Mouse (Mus musculus): ENCODE measurements around the gene Zbed5.
"Not testable (repeated sequence)": the region's sequence is repeated elsewhere in the genome, so short reads cannot be mapped to it uniquely, and the experiment has no call there.

The Zbed5 gene

DNA sequence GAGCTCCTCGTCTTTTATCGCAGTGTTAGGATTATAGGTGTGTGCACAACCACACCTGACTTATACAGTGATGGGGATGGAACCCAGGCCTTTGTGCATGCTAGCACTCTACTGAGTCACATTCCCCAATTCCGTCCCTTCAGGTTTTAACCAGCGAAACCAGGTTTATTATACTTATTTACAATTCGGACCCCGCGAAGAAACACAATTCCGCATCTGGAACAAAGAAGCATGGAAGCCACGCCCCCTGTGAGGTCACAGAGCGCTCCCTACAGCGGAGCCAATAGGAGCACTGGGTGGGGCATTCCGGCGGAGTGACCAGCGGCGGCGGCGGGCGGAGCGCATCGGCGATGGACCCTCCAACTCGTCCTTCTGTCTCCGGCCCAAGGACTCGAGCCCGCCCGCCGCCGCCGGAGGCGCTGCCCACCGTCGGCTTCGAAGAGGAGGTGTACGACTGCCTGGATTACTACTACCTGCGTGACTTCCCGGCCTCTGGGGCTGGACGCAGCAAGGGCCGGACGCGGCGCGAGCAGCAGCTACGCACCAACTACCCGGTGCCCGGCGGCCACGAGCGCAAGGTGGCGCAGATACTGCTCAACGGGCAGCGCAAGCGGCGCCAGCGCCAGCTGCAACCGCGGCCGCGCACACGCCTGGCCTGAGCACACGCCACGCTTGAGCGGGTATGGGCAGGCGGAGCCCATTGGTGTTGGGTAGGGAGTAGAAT, 12.9 kb downstream of the Zbed5 start, which contains the start of gene Nupr1l:
TSS of gene Nupr1l (plus strand) at position 299 of the 724 bp plus-strand sequence.
- peak; percentile 65 for DNase-seq (ENCODE audit: low read depth)

- no peak for DNase-seq (ENCODE audit: low read depth)
These were observed 13.6 kb downstream of the Zbed5 start for GRCm38 (mm10) chr5:129909147-129909546.

- no peak for DNase-seq (ENCODE audit: low read depth)
These were observed 14.1 kb downstream of the Zbed5 start for GRCm38 (mm10) chr5:129909591-129909990.

DNA sequence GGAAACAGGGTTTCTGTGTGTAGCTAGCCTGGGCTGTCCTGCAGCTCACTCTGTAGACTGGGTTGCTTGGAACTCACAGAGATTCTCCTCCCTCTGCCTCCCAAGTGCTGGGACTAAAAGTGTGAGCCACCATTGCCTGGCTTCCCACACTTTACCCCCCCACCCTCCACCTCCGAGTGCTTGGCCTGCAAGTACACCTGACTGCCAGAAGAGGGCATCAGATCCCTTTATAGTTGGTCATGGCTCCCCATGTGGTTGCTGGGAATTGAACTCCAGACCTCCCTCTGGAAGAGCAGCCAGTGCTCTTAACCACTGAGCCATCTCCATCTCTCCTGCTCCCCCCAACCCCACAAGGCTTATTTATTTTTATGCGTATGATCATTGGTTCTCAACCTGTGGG, 18.5 kb downstream of the Zbed5 start:
- peak; percentile 80 for DNase-seq (ENCODE audit: low read depth)

DNA sequence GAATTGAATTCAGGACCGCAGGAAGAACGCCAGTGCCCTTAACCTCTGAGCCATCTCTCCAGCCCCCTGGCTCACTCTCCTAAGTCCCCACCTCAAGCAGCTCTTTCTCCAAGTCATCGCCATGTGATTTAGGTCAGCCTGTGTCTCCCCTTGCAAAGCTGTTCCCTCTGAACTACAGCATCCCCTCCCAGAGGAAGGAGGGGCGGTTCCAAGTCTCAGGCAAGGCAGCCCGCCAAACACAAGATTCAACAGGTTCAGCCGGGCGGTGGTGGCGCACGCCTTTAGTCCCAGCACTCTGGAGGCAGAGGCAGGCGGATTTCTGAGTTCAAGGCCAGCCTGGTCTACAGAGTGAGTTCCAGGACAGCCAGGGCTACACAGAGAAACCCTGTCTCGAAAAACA, 20.0 kb downstream of the Zbed5 start:
- not testable (repeated sequence) for DNase-seq (ENCODE audit: low read depth)

- no peak for DNase-seq (ENCODE audit: low read depth)
These were observed 22.6 kb downstream of the Zbed5 start for GRCm38 (mm10) chr5:129918065-129918651.

DNA sequence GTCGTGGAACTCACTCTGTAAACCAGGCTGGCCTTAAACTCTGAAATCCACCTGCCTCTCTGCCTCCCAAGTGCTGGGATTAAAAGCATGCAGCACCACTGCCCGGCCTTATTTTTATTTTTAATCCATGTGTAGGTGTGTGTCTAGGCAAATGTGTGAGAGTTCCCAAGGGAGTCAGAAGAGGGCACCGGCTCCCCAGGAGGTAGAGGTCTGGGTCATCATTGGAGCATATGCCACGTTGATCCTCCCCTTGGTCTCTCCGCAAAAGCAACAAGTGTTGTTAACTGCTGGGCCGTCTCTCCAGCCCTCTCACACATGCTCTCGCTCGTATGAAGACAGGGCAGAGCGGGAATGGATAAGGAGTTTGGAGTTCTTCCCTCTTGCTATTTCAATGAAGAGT, 23.2 kb downstream of the Zbed5 start:
- no peak for DNase-seq (ENCODE audit: low read depth)

DNA sequence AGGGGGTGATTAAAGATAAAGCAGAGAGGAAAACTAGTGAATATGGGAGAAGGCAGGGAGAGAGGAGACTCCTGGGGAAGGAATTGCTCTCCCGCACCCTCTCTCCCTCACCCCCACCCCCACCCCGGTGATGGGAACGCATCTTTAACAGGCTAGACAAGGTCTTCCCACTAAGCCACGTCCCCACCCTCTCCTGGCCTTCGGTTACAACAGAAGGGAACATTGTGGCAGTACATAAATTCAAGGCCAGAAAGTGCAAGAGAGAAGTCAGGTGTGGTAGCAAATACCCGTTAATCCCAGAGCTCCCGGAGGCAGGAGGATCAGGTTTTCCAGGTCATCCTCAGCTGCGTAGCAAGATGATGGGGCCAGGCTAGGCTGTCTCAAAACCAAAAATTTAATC, 23.8 kb downstream of the Zbed5 start:
- no peak for DNase-seq (ENCODE audit: low read depth)

DNA sequence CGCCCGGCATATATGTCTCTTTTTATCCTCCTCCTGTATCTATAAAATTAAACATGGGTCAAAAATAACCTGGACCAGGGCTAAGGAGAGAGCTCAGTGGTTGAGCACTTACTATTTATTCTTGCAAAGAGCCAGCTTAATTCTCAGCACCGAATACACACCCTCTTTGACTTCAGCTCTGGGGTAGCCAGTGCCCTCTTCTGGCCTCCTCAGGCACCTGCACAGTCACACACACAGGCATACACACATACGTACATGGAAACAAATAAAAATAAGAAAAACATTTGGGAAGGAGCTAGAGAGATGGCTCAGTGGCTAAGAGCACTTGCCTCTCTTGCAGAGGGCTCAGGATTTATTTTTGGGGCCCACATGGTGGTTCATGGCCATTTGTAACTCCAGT, 26.4 kb downstream of the Zbed5 start:
- DNase-seq (ENCODE audit: low read depth): no peak

- no peak for DNase-seq (ENCODE audit: low read depth)
These were observed 29.4 kb downstream of the Zbed5 start for GRCm38 (mm10) chr5:129924820-129925452.

DNA sequence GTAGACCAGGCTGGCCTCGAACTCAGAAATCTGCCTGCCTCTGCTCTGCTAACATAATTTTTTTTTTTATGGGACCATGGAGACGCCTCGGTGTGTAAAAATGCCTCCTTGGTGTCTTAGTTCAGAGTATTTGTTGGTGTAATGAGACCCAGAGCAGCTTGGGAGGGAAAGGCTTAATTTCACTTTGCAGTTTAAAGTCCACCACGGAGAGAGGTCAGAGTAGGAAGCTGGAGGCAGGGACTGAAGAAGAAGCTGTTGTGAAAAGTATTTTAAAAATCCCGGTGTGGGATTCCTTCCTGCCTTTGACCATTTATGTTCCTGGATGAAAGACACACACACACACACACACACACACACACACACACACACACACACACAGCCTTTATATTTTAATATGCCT, 30.4 kb downstream of the Zbed5 start:
- no peak for DNase-seq (ENCODE audit: low read depth)

- no peak for DNase-seq (ENCODE audit: low read depth)
These were observed 34.7 kb downstream of the Zbed5 start for GRCm38 (mm10) chr5:129929924-129930855.

DNA sequence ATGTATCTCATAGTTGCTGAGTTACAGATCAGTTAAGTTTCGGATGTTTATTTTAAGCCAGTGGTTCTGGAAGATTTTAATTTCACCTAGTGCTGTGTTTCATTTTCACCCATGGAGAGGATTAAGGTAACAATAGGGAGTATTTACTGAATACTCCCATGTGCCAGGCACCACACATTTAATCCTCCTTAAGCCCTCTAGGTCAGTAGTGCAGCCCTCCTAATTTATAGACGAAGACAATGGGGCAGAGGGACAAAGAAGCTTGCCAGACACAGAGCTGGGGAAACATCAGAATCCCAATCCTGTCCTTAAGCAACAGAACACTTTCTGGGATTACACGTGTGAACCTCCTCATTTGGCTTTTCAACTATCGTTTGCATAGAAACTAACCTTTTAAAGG, 41.4 kb downstream of the Zbed5 start:
- DNase-seq (ENCODE audit: low read depth): no peak

GRCm38 (mm10) chr5:129940281-129940680, 44.8 kb downstream of the Zbed5 start:
- no peak for DNase-seq (ENCODE audit: low read depth)

DNA sequence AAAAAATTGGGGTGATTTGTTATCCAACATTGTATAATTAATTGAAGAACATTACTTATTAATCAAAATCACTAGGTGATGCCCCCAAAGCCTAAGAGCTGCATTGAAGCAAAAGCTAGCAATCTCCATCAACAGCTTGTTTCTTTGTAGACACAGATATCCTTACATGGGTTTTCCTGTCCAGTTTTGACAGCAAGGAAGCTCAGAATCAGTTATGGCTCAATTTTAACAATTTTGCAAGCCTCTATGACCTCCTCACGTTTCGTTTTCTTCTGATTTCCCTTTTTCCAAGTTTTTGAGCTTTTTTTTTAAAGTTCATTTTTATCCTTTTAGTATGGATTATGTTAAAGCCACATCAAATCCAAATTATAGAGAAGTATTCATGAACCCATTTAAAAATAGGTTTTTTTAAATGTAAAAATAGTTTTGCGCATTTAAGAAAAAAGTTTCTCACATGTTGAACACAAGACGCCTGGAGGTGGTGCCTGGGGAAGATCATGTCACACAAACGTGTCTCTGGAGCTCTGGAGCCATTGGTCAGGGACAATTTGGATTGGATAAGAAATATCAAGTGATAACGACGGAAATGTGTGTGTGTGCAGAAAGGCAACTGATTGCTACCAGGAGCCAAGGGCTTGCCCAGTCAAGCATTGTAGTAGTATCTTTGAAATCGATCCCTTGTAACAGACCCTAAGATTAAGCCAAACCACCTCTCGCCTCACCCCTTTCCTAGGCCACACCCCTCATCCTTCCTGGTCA, 45.4 kb downstream of the Zbed5 start:
- peak; percentile 25 for DNase-seq (ENCODE audit: low read depth)

- DNase-seq (ENCODE audit: low read depth): peak; percentile 100
These were observed 46.0 kb downstream of the Zbed5 start, which contains the start of gene Vkorc1l1 for GRCm38 (mm10) chr5:129941495-129942045. Gene Vkorc1l1 (plus strand): TSS chr5:129941970.

DNA sequence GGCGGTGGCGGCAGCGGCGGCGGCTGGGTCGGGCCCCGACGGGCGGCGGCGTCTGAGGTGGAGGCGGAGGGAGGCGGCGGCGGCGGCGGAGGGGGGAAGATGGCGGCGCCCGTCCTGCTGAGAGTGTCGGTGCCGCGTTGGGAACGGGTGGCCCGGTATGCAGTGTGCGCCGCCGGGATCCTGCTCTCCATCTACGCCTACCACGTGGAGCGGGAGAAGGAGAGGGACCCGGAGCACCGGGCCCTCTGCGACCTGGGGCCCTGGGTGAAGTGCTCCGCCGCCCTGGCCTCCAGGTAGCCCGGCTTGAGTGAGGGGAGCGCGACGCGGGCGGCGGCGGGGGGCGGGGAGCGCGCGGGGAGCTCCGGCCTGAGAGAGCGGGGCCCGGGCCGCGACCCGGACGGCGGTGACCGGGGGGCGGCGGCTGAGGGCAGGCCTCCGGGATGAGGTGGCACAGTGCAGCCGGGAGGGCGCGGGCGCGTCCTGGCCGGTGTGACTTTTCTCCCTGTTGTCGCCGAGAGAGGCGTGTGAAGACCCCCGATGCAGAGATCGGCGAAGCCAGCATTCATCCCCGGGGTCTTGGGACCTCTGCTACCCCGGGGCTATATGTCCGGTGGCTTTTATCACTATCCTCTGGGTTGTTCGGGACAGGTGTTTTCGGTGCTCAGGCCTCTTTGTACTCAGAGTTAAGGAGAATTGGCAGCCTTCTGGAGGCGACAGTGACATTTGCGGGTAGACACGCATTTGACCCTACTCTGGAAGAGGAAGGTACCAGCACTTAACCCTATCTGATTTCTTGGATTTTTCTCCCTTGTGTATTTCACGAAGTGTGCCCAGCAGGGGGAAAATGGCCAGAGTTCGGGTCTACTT, 46.8 kb downstream of the Zbed5 start:
- peak; percentile 46 for DNase-seq (ENCODE audit: low read depth)

GRCm38 (mm10) chr5:129943402-129943801, 47.9 kb downstream of the Zbed5 start:
- peak; percentile 8 for DNase-seq (ENCODE audit: low read depth)

DNA sequence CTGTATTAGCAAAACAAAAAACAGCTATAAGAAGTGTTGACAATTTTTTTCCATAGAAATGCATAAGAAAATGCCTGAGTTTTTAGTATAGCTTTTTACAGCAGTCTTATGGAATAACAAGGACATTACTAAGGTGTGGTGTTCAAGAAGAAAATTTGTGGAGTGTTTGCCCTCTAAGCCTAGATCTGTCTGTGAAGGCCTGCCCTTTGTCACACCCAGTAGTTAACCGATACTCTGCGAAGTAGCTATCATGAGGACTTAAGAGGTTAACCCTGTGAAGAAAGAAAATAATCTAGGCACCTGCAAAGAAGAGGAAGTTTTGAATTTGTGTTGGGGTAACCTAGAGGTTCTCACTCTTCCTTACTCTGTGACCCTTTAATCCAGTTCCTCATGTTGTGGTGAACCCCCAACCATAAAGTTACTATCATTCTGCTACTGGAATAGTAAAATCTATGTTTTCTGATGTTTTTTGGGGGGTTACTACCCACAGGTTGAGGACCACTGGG, 52.1 kb downstream of the Zbed5 start:
- DNase-seq (ENCODE audit: low read depth): no peak

DNA sequence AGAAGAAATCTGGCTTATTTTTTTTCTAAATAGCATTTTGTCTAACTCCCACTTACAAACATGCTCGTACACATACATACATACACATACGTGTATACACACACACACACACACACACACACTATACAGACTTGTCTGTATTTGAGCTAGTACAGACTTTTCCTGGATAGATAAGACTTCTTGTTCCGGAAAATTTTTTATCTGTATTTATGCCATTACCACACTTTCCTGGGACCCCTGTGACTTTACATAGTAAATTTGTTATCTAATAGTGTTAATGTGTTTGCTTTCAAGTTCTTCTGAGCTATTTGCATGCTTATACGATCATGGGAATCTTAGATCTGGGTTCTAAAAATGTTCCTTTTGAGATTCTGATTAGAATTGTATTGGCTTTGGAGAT, 56.6 kb downstream of the Zbed5 start:
- no peak for DNase-seq (ENCODE audit: low read depth)
